Mouse (Mus musculus) urinary bladder, postnatal 14 days (tissue): Measurements from ENCODE around the gene Klk5.

Experiments used
- DNase-seq: peaks from one replicate; pipeline ENCODE4 v3.0.0; 2021; ENCODE audit warnings: low spot score

Gene Klk5

GRCm38 (mm10) chr7:43876444-43876843 lies 34.7 kb downstream of the Klk5 start:
- DNase-seq = peak; percentile 75

GRCm38 (mm10) chr7:43878281-43878680 lies 36.5 kb downstream of the Klk5 start:
- DNase-seq = no peak

- no peak for DNase-seq
These were observed 39.1 kb downstream of the Klk5 start, which contains the start of gene Klk4 for GRCm38 (mm10) chr7:43880912-43881311. Gene Klk4 (plus strand): TSS chr7:43881160.

GRCm38 (mm10) chr7:43882346-43882745 lies 40.6 kb downstream of the Klk5 start:
- DNase-seq = no peak

GRCm38 (mm10) chr7:43882811-43883210 lies 41.0 kb downstream of the Klk5 start:
- DNase-seq = no peak

- peak; percentile 43 for DNase-seq
These were observed 41.8 kb downstream of the Klk5 start for GRCm38 (mm10) chr7:43883547-43883946.

- DNase-seq = no peak
These were observed 49.6 kb downstream of the Klk5 start for GRCm38 (mm10) chr7:43891365-43891764.

- DNase-seq = peak; percentile 55
These were observed 50.0 kb downstream of the Klk5 start for GRCm38 (mm10) chr7:43891788-43892187.

GRCm38 (mm10) chr7:43894836-43895235 lies 53.1 kb downstream of the Klk5 start:
- peak; percentile 88 for DNase-seq
